In the genomic region with DNA sequence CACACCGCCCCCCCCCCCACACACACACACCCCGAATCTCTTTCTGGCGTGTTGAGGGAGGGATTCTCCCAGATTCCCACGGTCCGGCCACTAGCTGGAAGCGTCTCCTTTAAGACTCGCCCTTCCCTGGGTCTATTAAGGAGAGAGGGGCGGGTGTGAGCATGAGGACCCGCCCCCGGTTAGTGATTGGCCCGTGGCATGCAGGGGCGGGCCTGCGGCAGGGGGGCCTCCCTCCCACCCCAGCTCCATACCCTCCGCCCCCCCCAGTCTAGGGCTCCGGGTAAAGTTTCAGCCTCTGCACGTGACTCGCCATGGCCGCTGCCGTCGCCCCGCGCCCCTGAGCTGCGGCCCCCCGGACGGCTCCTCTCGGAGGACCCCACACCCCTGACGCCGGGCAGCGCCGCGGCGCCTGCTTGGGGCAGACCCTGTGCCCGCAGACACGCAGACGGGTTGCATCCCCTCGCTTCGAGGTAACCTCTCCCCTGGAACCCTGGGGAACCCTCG, we compare ENCODE assay signal across 8 mouse cellular contexts. TPM values are rescaled to one million over a fixed set of nuclear protein-coding genes. Genes with fewer than 3 reads are reported as not detected.
DNase-seq lines count a peak whose midpoint lies in the region; ATAC-seq and TF ChIP-seq lines count a peak whose summit lies in the region.

No protein-coding gene starts in this region.

- H3K4me3 ChIP-seq in hindbrain, postnatal 0 days (ENCODE audit: low read length), result peak overlapping the region; percentile 57
- peak overlapping the region; percentile 59 to 66 for H3K4me3 ChIP-seq in liver, embryonic 14.5 days (ENCODE audit: insufficient read depth in 1 of 2, low read depth in 2 of 2, low read length in 2 of 2)
- H3K4me3 ChIP-seq in stomach, embryonic 16.5 days (replicated peaks; ENCODE audit: low read length), result peak overlapping the region; percentile 88

- H3K36me3 ChIP-seq in hindbrain, postnatal 0 days (ENCODE audit: insufficient read depth, low read length), result no peaks in the 10 kb centered on the region
- H3K36me3 ChIP-seq in liver, embryonic 14.5 days (replicated peaks; ENCODE audit: control insufficient read depth, insufficient read depth, low read depth), result no peaks in the 10 kb centered on the region
- no peaks in the 10 kb centered on the region for H3K36me3 ChIP-seq in stomach, embryonic 16.5 days (ENCODE audit: control insufficient read depth, insufficient read depth, low read length)

- peak overlapping the region; percentile 93 for H3K4me2 ChIP-seq in hindbrain, postnatal 0 days (ENCODE audit: low read depth, low read length)
- H3K4me2 ChIP-seq in liver, embryonic 14.5 days (ENCODE audit: low read depth), result peak overlapping the region; percentile 73
- H3K4me2 ChIP-seq in stomach, embryonic 16.5 days (ENCODE audit: low read depth, low read length), result peak overlapping the region; percentile 89

- no peak for TF ChIP-seq CTCF in hindbrain, postnatal 0 days (IDR thresholded peaks at IDR 0.05; ENCODE audit: low read depth)
- no peak for TF ChIP-seq CTCF in liver, embryonic 14.5 days (IDR thresholded peaks at IDR 0.05; ENCODE audit: low read depth)

- peak overlapping the region; percentile 40 for H3K9ac ChIP-seq in hindbrain, postnatal 0 days (replicated peaks; ENCODE audit: low read length)
- peak overlapping the region; percentile 14; the same call in 1 of the 2 replicates for H3K9ac ChIP-seq in liver, embryonic 14.5 days (replicated peaks)
- H3K9ac ChIP-seq in stomach, embryonic 16.5 days (ENCODE audit: low read length), result peak overlapping the region; percentile 92

- ATAC-seq in hindbrain, postnatal 0 days, result peak; percentile 88
- ATAC-seq in liver, embryonic 14.5 days (ENCODE audit: insufficient read depth), result peak; percentile 86
- peak; percentile 90 for ATAC-seq in stomach, embryonic 16.5 days (ENCODE audit: insufficient read depth, low FRiP score)

- intact Hi-C loops in left cerebral cortex, postnatal 4 days (cut with DNase I), result no loop called here
- intact Hi-C loops in left cerebral cortex, postnatal 36 days (cut with DNase I), result no loop called here

- 1% methylated on average over 36 of the region's 38 CpGs for WGBS in hindbrain, postnatal 0 days
- WGBS in liver, embryonic 14.5 days (ENCODE audit: insufficient replicate concordance), result under 1% methylated on average over 37 of the region's 38 CpGs
- under 1% methylated on average over 38 of the region's 38 CpGs for WGBS in stomach, embryonic 16.5 days

- peak overlapping the region; percentile 37; the same call in 1 of the 2 replicates for H3K27ac ChIP-seq in hindbrain, postnatal 0 days
- H3K27ac ChIP-seq in liver, embryonic 14.5 days, result no peak overlapping the region
- peak overlapping the region; percentile 97 for H3K27ac ChIP-seq in stomach, embryonic 16.5 days (ENCODE audit: low read length)

- no peak for TF ChIP-seq EP300 in liver, embryonic 14.5 days (IDR thresholded peaks at IDR 0.05; ENCODE audit: low read depth)

- no peaks in the 10 kb centered on the region for H3K9me3 ChIP-seq in hindbrain, postnatal 0 days (ENCODE audit: low read length)
- no peaks in the 10 kb centered on the region for H3K9me3 ChIP-seq in liver, embryonic 14.5 days (ENCODE audit: control insufficient read depth, low read length)
- H3K9me3 ChIP-seq in stomach, embryonic 16.5 days (replicated peaks; ENCODE audit: control insufficient read depth, low read length), result no peaks in the 10 kb centered on the region

- peaks cover 39% of the 10 kb centered on the region for H3K4me1 ChIP-seq in hindbrain, postnatal 0 days (ENCODE audit: insufficient read depth, low read length)
- peaks cover 5 to 19% of the 10 kb centered on the region in 2 experiments; a peak in 3 of 4 replicates for H3K4me1 ChIP-seq in liver, embryonic 14.5 days (replicated peaks; ENCODE audit: control insufficient read depth in 2 of 2, insufficient read depth in 2 of 2, low read length in 1 of 2)
- peaks cover 64% of the 10 kb centered on the region for H3K4me1 ChIP-seq in stomach, embryonic 16.5 days (ENCODE audit: control insufficient read depth, insufficient read depth, low read length)

- H3K27me3 ChIP-seq in hindbrain, postnatal 0 days (ENCODE audit: insufficient read depth, low read length), result no peaks in the 10 kb centered on the region
- peaks cover 46% of the 10 kb centered on the region for H3K27me3 ChIP-seq in liver, embryonic 14.5 days (ENCODE audit: control insufficient read depth, insufficient read depth, low read length)
- H3K27me3 ChIP-seq in stomach, embryonic 16.5 days (ENCODE audit: control insufficient read depth, insufficient read depth, low read length), result no peaks in the 10 kb centered on the region

- DNase-seq in left cerebral cortex, postnatal 4 days, result peak; percentile 79
- DNase-seq in left cerebral cortex, postnatal 36 days (ENCODE audit: low spot score in 2 of 2), result no peak
- DNase-seq in cerebellum, postnatal 25 days, result peak; percentile 69 to 86
- peak; percentile 85 for DNase-seq in gastrocnemius, postnatal 10 days
- DNase-seq in hindbrain, postnatal 0 days (ENCODE audit: low spot score), result peak; percentile 91
- DNase-seq in liver, embryonic 14.5 days (ENCODE audit: low read depth in 3 of 3, low spot score in 3 of 3), result peak; percentile 56 to 62 (median 60)
- DNase-seq in natural killer cell, adult 2 months (ENCODE audit: low spot score in 2 of 2), result peak; percentile 83 to 89

RNA-seq across cellular contexts. Expression of a gene that starts 9.8 kb away (rescaled TPM):
- 10 to 100 TPM; 20.3 to 21.5 TPM for total RNA-seq in left cerebral cortex, postnatal 4 days (2021)
- total RNA-seq in left cerebral cortex, postnatal 36 days (2021), result 10 to 100 TPM; 10.5 to 11.6 TPM
- total RNA-seq in gastrocnemius, postnatal 10 days (2021), result 10 to 100 TPM; 22.6 to 31.5 TPM
- 16.9 and 19.2 TPM in 2 replicates for total RNA-seq in hindbrain, postnatal 0 days (2014; rRNA removed)
- polyA plus RNA-seq in hindbrain, postnatal 0 days (2015; fragmentation: Nextera tagmentation; extraction: Ambion mirVana), result 8.1 and 9.5 TPM in 2 replicates
- polyA plus RNA-seq in liver, embryonic 14.5 days (2012; rRNA removed), result 1.9 and 2.3 TPM in 2 replicates
- 3.0 and 3.2 TPM in 2 replicates for polyA plus RNA-seq in liver, embryonic 14.5 days (2014; fragmentation: Nextera tagmentation; extraction: Ambion mirVana)
- 28.8 and 30.1 TPM in 2 replicates for polyA plus RNA-seq in stomach, embryonic 16.5 days (2015; fragmentation: Nextera tagmentation; extraction: Ambion mirVana)

RNA-seq across cellular contexts. Expression of a gene that starts 29.9 kb away (rescaled TPM):
- total RNA-seq in left cerebral cortex, postnatal 4 days (2021), result 1 to 10 TPM; 1.4 to 1.8 TPM
- total RNA-seq in left cerebral cortex, postnatal 36 days (2021), result under 1 TPM; 0.39 to 0.47 TPM
- 1 to 10 TPM; 2.3 to 3.5 TPM for total RNA-seq in gastrocnemius, postnatal 10 days (2021)
- 2.5 and 4.6 TPM in 2 replicates for total RNA-seq in hindbrain, postnatal 0 days (2014; rRNA removed)
- 3.0 and 3.4 TPM in 2 replicates for polyA plus RNA-seq in hindbrain, postnatal 0 days (2015; fragmentation: Nextera tagmentation; extraction: Ambion mirVana)
- 16.9 and 28.6 TPM in 2 replicates for polyA plus RNA-seq in liver, embryonic 14.5 days (2012; rRNA removed)
- 64.1 and 71.0 TPM in 2 replicates for polyA plus RNA-seq in liver, embryonic 14.5 days (2014; fragmentation: Nextera tagmentation; extraction: Ambion mirVana)
- polyA plus RNA-seq in stomach, embryonic 16.5 days (2015; fragmentation: Nextera tagmentation; extraction: Ambion mirVana), result 26.9 and 28.1 TPM in 2 replicates

RNA-seq across cellular contexts. Expression of a gene that starts 45.4 kb away (rescaled TPM):
- total RNA-seq in left cerebral cortex, postnatal 4 days (2021), result 1 to 10 TPM; 2.2 to 3.4 TPM
- 1 to 10 TPM; 2.0 TPM for total RNA-seq in left cerebral cortex, postnatal 36 days (2021)
- not detected for total RNA-seq in gastrocnemius, postnatal 10 days (2021)
- 0.75 and 5.0 TPM in 2 replicates for total RNA-seq in hindbrain, postnatal 0 days (2014; rRNA removed)
- 4.8 and 5.9 TPM in 2 replicates for polyA plus RNA-seq in hindbrain, postnatal 0 days (2015; fragmentation: Nextera tagmentation; extraction: Ambion mirVana)
- polyA plus RNA-seq in liver, embryonic 14.5 days (2012; rRNA removed), result not detected in 2 replicates
- not detected in 2 replicates for polyA plus RNA-seq in liver, embryonic 14.5 days (2014; fragmentation: Nextera tagmentation; extraction: Ambion mirVana)
- 0.44 TPM in 1 of 2 replicates, not detected in the other for polyA plus RNA-seq in stomach, embryonic 16.5 days (2015; fragmentation: Nextera tagmentation; extraction: Ambion mirVana)

Comparison
In these comparisons a context has a peak if more than half of its experiments do, and no peak if none do; other contexts are left out.
1. DNase-seq: peak in left cerebral cortex, postnatal 4 days (single experiment), cerebellum, postnatal 25 days (2 of 2), gastrocnemius, postnatal 10 days (single experiment), hindbrain, postnatal 0 days (single experiment), liver, embryonic 14.5 days (3 of 3) and natural killer cell, adult 2 months (2 of 2); none in left cerebral cortex, postnatal 36 days (0 of 2).
2. H3K9ac ChIP-seq: peak in every context shown above with its lines; median percentile 92 in stomach, embryonic 16.5 days; 40 in hindbrain, postnatal 0 days; 14 in liver, embryonic 14.5 days.
3. Peak in every context shown above with its lines, with median percentiles within 50 percentile points of each other: ATAC-seq, H3K4me2 ChIP-seq and H3K4me3 ChIP-seq.